Mouse (Mus musculus) cerebellum, adult 8-10 months (tissue): ENCODE data around the gene Ephb4.

ENCODE experiments used
- DNase-seq: peaks from one replicate; pipeline ENCODE4 v3.0.0; 2022

Gene Ephb4

GRCm38 (mm10) chr5:137373371-137373950 is 23.6 kb downstream of the Ephb4 start:
- DNase-seq = no peak

GRCm38 (mm10) chr5:137374521-137375080 is 24.7 kb downstream of the Ephb4 start:
- DNase-seq = no peak

- no peak for DNase-seq
Observed at GRCm38 (mm10) chr5:137375627-137376026, 25.7 kb downstream of the Ephb4 start.

GRCm38 (mm10) chr5:137376198-137376597 is 26.3 kb downstream of the Ephb4 start:
- no peak for DNase-seq

GRCm38 (mm10) chr5:137376722-137377121 is 26.8 kb downstream of the Ephb4 start:
- DNase-seq = no peak

GRCm38 (mm10) chr5:137377176-137377575 is 27.3 kb downstream of the Ephb4 start:
- no peak for DNase-seq

- DNase-seq = no peak
Observed at GRCm38 (mm10) chr5:137377603-137378002, 27.7 kb downstream of the Ephb4 start.

- peak; percentile 30 for DNase-seq
Observed at GRCm38 (mm10) chr5:137381152-137381551, 31.2 kb downstream of the Ephb4 start.

GRCm38 (mm10) chr5:137383441-137383840 is 33.5 kb downstream of the Ephb4 start:
- no peak for DNase-seq

GRCm38 (mm10) chr5:137386712-137387111 is 36.8 kb downstream of the Ephb4 start:
- no peak for DNase-seq

- DNase-seq = no peak
Observed at GRCm38 (mm10) chr5:137391641-137392040, 41.7 kb downstream of the Ephb4 start.

- DNase-seq = no peak
Observed at GRCm38 (mm10) chr5:137394456-137394855, 44.5 kb downstream of the Ephb4 start.

GRCm38 (mm10) chr5:137404081-137404480 is 54.2 kb downstream of the Ephb4 start:
- no peak for DNase-seq

- DNase-seq = no peak
Observed at GRCm38 (mm10) chr5:137409451-137409850, 59.5 kb downstream of the Ephb4 start.

GRCm38 (mm10) chr5:137410066-137410465 is 60.2 kb downstream of the Ephb4 start:
- no peak for DNase-seq

GRCm38 (mm10) chr5:137410549-137410948 is 60.6 kb downstream of the Ephb4 start:
- DNase-seq = no peak

GRCm38 (mm10) chr5:137411235-137411634 is 61.3 kb downstream of the Ephb4 start:
- no peak for DNase-seq

GRCm38 (mm10) chr5:137414253-137414652 is 64.3 kb downstream of the Ephb4 start:
- no peak for DNase-seq

- no peak for DNase-seq
Observed at GRCm38 (mm10) chr5:137419105-137419504, 69.2 kb downstream of the Ephb4 start.

GRCm38 (mm10) chr5:137419841-137420240 is 69.9 kb downstream of the Ephb4 start:
- no peak for DNase-seq

GRCm38 (mm10) chr5:137425648-137426047 is 75.7 kb downstream of the Ephb4 start:
- no peak for DNase-seq
